Mouse (Mus musculus): ENCODE measurements around the gene Scnn1b. TPM values are rescaled to one million over a fixed set of nuclear protein-coding genes. Genes with fewer than 3 reads are reported as not detected.

The Scnn1b gene
- not detected for polyA plus RNA-seq (2012; fragmentation: generic; extraction: Trizol)

GRCm38 (mm10) chr7:121864858-121865585 lies at the start of gene Scnn1b:
Gene Scnn1b, plus strand, starts transcription at chr7:121865038.

Other genes starting within 250 kb of the Scnn1b start
- under 1 TPM; 0.53 to 0.78 TPM for gene Usp31, start 157.8 kb upstream of the Scnn1b start, polyA plus RNA-seq (2012; fragmentation: generic; extraction: Trizol)
- gene Scnn1g, start 130.6 kb upstream of the Scnn1b start, polyA plus RNA-seq (2012; fragmentation: generic; extraction: Trizol), result not detected
- 10 to 100 TPM in 1 of 2 experiments, 1 to 10 TPM in 1; 2.1 to 17.3 TPM for gene Cog7, start 116.7 kb downstream of the Scnn1b start, polyA plus RNA-seq (2012; fragmentation: generic; extraction: Trizol)
- 10 to 100 TPM; 13.0 to 26.4 TPM for gene Gga2, start 156.2 kb downstream of the Scnn1b start, polyA plus RNA-seq (2012; fragmentation: generic; extraction: Trizol)
- 10 to 100 TPM in 1 of 2 experiments, 1 to 10 TPM in 1; 6.4 to 15.9 TPM for gene Ubfd1, start 202.1 kb downstream of the Scnn1b start, polyA plus RNA-seq (2012; fragmentation: generic; extraction: Trizol)
- 1 to 10 TPM; 5.4 to 6.4 TPM for gene Ears2, start 202.2 kb downstream of the Scnn1b start, polyA plus RNA-seq (2012; fragmentation: generic; extraction: Trizol)
- gene Ndufab1, start 236.8 kb downstream of the Scnn1b start, polyA plus RNA-seq (2012; fragmentation: generic; extraction: Trizol), result 100 to 1,000 TPM; 380 to 415 TPM

All from C3H10T1/2 (cell line).